Mouse (Mus musculus) cerebellum, postnatal 14 days (tissue): ENCODE measurements around the gene Nlgn1.
"Not testable (repeated sequence)": the region's sequence is repeated elsewhere in the genome, so short reads cannot be mapped to it uniquely, and the experiment has no call there.

Experiments
- DNase-seq, 2 experiments: peaks; one replicate each; pipeline ENCODE4 v3.0.0; 2021; ENCODE audit warnings: mixed read lengths in 2 of 2

Nlgn1 gene

GRCm38 (mm10) chr3:25597513-25597912 is 734.7 kb downstream of the Nlgn1 start:
- no peak for DNase-seq

DNA sequence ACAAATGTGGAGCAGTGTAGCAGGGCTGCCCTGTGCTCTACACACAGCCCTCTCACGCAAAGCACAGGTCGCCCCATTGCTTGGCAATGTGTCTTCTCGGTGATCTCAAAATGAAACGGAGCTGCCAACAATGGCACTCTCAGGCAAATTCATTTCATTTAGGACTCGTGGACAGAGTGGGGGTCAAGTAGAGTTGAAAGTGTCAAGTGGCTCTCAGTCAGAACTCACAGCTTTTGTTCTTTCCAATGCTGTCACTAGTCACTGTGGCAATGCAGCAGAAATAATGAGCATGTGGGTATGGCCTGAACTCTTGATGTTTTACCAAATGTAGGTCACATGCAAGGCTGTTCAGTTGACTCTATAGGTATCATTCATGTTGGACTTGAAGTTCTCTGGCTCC is 756.7 kb downstream of the Nlgn1 start:
- no peak for DNase-seq

DNA sequence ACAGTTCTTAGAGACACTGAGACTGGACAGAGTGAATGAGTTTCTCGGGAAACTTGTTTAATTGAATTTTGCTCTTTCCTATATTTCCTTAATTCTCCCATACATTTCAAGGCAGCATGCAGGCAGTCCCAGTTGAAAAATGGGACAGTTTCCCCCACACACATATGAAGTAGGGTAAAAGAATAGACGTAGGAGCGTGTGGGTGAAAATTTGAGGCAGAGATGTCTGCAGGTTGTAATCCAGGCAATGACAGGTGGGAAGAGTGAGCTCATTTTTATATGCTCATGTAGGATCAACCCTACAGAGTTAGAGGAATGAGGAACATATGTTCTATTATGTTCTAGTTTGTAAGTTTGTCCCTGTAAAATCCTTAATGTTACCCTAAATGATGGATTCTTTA is 757.4 kb downstream of the Nlgn1 start:
- no peak for DNase-seq

DNA sequence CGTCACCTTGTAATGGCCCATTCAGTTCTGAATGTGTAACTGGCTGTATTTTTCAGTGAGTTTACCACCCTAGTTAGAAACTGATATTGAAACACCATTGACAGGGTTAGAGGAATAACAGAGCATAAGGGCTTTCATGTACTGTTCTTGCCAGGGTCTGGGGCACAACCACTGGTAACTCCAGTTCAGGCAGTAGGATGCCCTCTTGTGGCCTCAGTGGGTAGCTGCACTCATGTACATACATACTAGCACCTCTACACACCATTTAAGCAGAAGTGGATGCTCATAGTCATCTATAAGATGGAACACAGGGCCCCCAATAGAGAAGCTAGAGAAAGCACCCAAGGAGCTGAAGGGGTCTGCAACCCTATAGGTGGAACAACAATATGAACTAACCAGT is 773.7 kb downstream of the Nlgn1 start:
- not testable (repeated sequence) for DNase-seq

DNA sequence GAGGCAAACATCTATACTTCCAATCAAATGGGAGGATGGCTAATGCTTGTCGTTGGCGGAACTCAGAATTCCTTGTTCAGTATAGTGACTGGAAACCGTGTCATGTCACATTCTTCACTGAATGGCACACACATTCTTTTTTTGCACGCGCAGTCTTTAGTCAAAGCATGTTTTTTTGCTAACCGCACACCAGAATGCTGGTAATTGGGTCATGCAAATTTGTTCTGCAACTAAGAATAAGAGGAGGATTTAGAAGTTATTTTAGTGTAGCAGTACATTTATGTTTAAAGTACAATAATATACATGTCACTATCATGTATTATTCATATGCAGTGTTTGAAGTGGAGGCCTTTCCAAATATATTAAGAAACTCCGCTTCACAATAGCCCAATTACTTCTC is 783.2 kb downstream of the Nlgn1 start:
- not testable (repeated sequence) for DNase-seq

DNA sequence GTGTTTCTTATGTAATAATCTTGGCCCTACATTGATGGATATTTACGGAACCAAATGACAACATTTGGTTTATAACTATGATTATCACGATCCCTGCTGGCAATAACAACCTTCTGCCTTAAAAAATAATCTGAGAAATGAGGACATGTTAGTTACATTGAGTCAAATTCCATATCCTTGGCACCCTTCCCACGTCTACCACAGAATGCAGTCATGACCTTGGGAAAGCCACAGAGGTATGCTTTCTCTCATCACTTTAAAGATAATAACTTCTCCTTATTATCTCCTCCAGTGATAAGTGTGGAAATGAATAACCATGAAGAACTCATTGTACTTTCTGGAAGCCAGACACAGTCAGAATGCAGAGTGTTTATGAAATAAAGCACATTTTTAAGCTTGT is 808.0 kb downstream of the Nlgn1 start:
- not testable (repeated sequence) for DNase-seq

DNA sequence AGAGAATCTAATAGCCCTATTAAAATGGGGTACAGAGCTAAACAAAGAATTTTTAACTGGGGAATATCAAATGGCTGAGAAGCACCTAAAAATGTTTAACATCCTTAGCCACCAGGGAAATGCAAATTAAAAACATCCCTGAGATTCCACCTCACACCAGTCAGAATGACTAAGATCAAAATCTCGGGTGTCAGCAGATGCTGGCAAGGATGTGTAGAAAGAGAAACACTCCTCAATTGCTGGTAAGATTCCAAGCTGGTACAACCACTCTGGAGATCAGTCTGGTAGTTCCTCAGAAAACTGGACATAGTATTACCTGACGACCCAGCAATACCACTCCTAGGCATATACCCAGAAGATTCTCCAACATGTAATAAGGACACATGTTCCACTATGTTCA is 869.2 kb downstream of the Nlgn1 start:
- no peak for DNase-seq

GRCm38 (mm10) chr3:25456250-25456860 is 875.9 kb downstream of the Nlgn1 start:
- DNase-seq = no peak

DNA sequence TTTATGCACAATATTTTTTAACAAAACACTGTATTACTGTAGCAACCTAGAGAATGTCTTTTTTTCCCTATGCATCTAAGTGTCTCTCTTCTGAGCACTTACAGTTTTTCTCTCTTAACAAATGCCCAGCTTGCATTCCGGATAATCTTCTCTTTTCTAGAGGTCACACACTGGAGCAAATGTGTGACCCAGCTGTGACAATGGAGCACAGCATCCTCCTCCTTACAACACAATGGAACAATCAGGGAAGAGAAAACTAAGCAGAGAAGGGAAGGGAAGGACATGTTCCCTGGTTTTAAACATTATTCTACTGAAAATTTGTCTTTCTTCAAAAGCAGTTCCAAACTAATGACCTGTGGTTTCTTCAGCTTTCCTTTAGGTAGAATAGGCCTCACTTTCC is 879.9 kb downstream of the Nlgn1 start:
- no peak for DNase-seq

DNA sequence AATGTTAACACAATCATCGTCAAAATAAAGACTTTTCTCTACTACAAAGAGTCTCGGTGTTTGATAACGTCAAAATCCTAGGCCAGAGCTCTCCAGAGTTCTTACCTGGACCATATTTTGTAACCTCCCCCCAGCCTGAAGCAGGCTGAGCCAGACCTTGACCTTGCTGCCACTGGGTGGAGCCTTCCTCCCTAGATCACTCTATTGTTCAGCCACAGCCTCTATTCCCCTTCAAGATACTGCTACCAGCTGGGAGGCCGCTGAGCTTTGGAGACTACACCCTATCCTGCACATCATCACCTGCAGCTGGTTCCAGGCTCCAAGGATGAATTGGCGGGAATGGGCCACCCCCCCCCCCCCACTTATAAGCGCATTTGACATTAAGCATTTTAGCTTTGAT is 881.8 kb downstream of the Nlgn1 start:
- no peak for DNase-seq

DNA sequence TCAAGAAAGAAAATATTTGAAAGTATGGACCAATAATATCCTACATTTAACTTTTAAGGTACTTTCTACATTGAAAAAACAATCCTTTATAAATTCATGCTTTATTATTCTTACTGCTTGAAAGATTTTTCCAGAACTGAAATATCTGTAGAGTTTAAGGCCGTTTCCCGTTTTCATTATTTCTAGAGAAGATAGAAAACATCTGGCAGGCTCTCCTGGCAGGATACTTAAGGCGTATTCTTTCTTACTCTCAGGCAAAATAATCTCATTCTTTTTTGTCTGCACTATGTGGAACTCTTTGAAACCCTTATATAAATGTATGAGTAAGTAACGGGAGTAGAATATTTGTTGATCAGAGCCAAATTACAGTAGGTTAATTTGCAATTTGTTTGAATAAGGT is 882.9 kb downstream of the Nlgn1 start:
- DNase-seq = no peak

DNA sequence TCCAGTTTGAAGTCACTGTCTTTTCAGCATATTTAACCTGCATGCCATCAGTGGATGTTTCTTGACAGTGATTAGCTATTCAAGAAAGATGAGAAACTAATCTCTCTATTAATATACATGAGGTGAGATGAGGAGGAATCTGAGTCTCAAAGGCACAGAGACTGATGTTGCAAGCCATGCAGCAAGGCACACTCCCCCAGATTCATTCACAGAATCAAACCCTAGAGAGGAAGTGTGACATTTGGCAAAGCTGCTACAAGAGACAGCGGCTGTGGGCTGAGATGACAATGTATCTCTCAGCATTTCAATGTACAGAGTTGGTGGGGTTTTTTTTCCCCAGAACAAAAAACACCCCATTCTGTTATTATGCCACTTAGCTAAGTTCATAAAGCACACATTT is 885.1 kb downstream of the Nlgn1 start:
- no peak for DNase-seq

DNA sequence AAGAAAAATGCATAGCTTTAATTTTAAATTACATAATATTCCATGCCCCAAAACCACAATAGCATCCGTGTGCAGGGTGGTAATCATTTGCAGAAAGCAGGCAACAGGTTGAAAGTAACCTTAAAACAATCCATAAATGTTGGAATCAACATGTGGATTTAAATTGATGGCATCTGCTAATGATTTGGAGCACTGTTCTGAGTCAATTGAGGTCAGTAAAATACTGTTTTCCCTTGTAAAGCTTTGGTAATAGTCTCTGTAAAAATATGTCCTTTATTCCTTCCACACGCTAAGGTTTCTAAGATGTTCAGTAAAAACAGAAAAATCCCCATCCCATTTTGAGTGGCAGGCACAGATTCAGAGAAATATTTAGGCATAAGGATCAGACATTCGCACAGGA is 888.6 kb downstream of the Nlgn1 start:
- DNase-seq = no peak

DNA sequence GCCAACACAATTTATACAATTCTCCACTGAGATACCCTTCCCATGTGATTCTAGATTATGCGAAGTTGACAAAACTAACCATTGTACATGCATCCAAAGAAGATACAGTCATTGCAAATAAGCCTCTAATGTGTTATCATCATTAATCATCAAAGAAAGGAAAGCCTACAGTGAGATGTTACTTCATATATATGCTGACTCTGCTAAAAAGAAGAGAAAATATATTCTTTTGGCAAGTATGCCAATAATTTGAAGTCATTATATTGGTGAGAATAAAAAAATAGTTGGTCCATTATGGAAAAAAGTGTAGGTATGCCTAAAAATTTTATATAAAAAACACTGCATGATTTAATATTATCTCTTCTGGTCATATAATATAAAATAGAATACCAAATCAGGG is 889.6 kb downstream of the Nlgn1 start:
- no peak for DNase-seq

DNA sequence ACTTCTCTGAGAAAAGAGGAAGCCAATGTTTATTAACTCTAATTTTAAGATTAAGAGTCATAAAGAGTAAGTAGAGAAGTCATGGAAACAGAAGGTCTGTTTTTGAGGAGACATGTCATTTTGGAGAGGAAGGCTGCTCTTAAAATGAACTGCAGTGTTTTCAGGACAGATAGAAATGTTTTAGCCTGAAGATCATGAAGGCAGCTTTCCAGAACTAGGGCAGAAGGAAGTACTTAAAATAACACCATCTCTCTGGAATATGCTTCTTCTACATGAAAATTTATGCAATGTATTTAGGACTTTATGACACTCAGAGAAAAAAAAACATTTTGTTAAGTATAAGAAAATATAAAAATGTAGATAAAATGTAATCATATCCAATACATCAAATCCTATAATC is 905.3 kb downstream of the Nlgn1 start:
- no peak for DNase-seq

- no peak for DNase-seq
These were observed 920.3 kb downstream of the Nlgn1 start for GRCm38 (mm10) chr3:25412003-25412402.
